Mouse (Mus musculus) stomach, postnatal 0 days (tissue): ENCODE results near the gene Heca. TPM values are rescaled to one million over a fixed set of nuclear protein-coding genes. Genes with fewer than 3 reads are reported as not detected.

Experiments
- ATAC-seq: fragments of 200-750 bp; cut with Nextera tagmentation; 2 replicates; pipeline ENCODE4 v1.8.0; 2017; ENCODE audit not compliant: low FRiP score, low TSS enrichment
- DNase-seq: peaks from one replicate; pipeline ENCODE4 v3.0.0-alpha.2; 2016; ENCODE audit warnings: low spot score
- H3K27ac ChIP-seq: fragments of 300-500 bp; sonication (generic); replicated peaks from 2 replicates; pipeline ENCODE4 v1.5.1; 2014; ENCODE audit warnings: mild to moderate bottlenecking, control low read depth
- H3K27me3 ChIP-seq: fragments of 300-500 bp; sonication (generic); 2 replicates; pipeline ENCODE4 v1.6.1; 2014; ENCODE audit warnings: low read length; ENCODE audit not compliant: control insufficient read depth, insufficient read depth
- H3K36me3 ChIP-seq: fragments of 300-500 bp; sonication (generic); 2 replicates; pipeline ENCODE4 v1.6.1; 2014; ENCODE audit warnings: low read length, mixed read lengths; ENCODE audit not compliant: control insufficient read depth, insufficient read depth
- H3K4me1 ChIP-seq: fragments of 300-500 bp; sonication (generic); replicated peaks from 2 replicates; pipeline ENCODE4 v1.6.1; 2014; ENCODE audit warnings: antibody characterized with exemption; ENCODE audit not compliant: control insufficient read depth, insufficient read depth
- H3K4me2 ChIP-seq: fragments of 300-500 bp; sonication (generic); replicated peaks from 2 replicates; pipeline ENCODE4 v1.6.1; 2014; ENCODE audit warnings: low read depth, mild to moderate bottlenecking, control low read depth, moderate library complexity
- H3K4me3 ChIP-seq: fragments of 300-500 bp; sonication (generic); 2 replicates; pipeline ENCODE4 v1.5.1; 2014; ENCODE audit warnings: low read depth, low read length, control low read depth
- H3K9ac ChIP-seq: fragments of 300-500 bp; sonication (generic); 2 replicates; pipeline ENCODE4 v1.6.1; 2014; ENCODE audit warnings: mild to moderate bottlenecking, low read length, control low read depth, mixed read lengths
- H3K9me3 ChIP-seq: fragments of 300-500 bp; sonication (generic); 2 replicates; pipeline ENCODE4 v1.6.1; 2016; ENCODE audit warnings: low read length; ENCODE audit not compliant: control insufficient read depth
- CTCF ChIP-seq: IDR thresholded peaks from 2 replicates; pipeline ENCODE4 v1.5.1; 2016; ENCODE audit warnings: antibody characterized with exemption, low read depth, mild to moderate bottlenecking, moderate library complexity
- EP300 ChIP-seq: optimal IDR thresholded peaks from 2 replicates; pipeline ENCODE3; 2016; ENCODE audit warnings: antibody characterized with exemption
- WGBS: fragments of 180-500 bp; shearing (Covaris S2); extraction: QIAGEN DNeasy Blood & Tissue Kit; methylation state at CpG from one replicate; pipeline ENCODE4 v1.1.7; 2014; 5-methylcytosine and 5-hydroxymethylcytosine counted together
- polyA plus RNA-seq: library from polyadenylated mRNA; unstranded; fragments of >200 nt; fragmentation: Nextera tagmentation; extraction: Ambion mirVana; gene quantifications from 2 replicates; pipeline ENCODE4 v1.2.1, GENCODE M21; 2015

Gene Heca
- polyA plus RNA-seq, 1 experiment from 2014 or later = 7.2 TPM

DNA sequence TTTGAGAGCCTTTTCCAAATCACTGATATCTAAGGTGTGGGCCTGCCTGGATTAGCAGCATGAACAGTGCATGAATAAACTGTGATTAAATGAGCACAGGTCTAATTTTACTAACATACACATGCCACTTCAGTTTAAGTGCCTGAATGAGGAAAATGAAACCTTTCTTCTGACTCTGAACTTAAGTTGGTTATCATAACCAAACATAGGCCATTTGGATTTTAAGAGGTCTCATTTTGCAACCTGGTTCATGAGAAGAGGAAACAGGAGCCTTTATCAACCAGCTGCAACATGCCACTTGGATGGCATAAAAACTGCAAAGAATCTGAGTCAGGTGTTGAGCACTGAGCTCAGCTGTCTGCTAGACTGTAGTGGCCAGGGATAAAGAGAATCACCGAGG lies 16.7 kb downstream of the Heca start:
- Histone ChIP-seq H3K4me2 (no peak overlapping the region), H3K36me3 (no peaks in the 10 kb centered on the region), H3K4me1 (peaks cover 3% of the 10 kb centered on the region; the same call in 1 of the 2 replicates), H3K9me3 (no peaks in the 10 kb centered on the region), H3K9ac (no peak overlapping the region), H3K27ac (0 out of 2 replicates have a peak overlapping the region, but pooled peaks have one; percentile 61), H3K27me3 (no peaks in the 10 kb centered on the region), H3K4me3 (no peak overlapping the region)
- 42% methylated on average over 1 of the region's 1 CpGs for WGBS
- no peak for TF ChIP-seq CTCF
- TF ChIP-seq EP300 = no peak
- ATAC-seq (no peak), DNase-seq (no peak)

GRCm38 (mm10) chr10:17930445-17931083 lies 17.3 kb downstream of the Heca start:
- Histone ChIP-seq H3K4me3 (no peak overlapping the region), H3K27ac (peak overlapping the region; percentile 61; the same call in 1 of the 2 replicates), H3K9me3 (no peaks in the 10 kb centered on the region), H3K27me3 (no peaks in the 10 kb centered on the region), H3K4me2 (no peak overlapping the region; the same call in 1 of the 2 replicates), H3K9ac (no peak overlapping the region), H3K4me1 (peaks cover 3% of the 10 kb centered on the region; the same call in 1 of the 2 replicates), H3K36me3 (no peaks in the 10 kb centered on the region)
- peak; percentile 57; the same call in 1 of the 2 replicates for ATAC-seq
- WGBS = 12% methylated on average over 6 of the region's 6 CpGs
- DNase-seq = no peak
- TF ChIP-seq EP300 (no peak), CTCF (no peak)

DNA sequence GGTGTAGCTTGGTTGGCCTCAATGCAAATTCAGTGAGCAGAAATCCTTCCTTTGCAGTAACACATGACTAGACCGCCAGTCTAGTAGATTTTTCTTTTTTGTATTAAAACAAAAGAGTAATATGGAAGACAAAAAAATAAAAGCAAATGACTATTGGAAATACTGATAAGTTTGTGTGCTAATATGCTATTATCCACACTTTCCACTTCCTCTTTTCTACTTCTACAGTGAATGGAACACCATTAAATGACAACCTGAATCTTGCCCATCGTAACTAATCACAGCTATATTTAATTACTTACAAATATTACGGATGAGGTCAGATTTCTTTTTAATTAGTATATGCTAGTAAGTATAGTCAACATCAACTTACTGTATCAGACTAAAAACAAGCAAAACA lies 22.7 kb downstream of the Heca start:
- no peaks in the 10 kb centered on the region for H3K27me3 ChIP-seq
- H3K36me3 ChIP-seq = no peaks in the 10 kb centered on the region
- H3K4me2 ChIP-seq = no peak overlapping the region
- H3K9me3 ChIP-seq = no peaks in the 10 kb centered on the region
- H3K9ac ChIP-seq = no peak overlapping the region
- DNase-seq = no peak
- TF ChIP-seq EP300 (no peak), CTCF (no peak)
- H3K4me1 ChIP-seq = 0 out of 2 replicates have a peak, but pooled peaks cover 3% of the 10 kb centered on the region
- H3K27ac ChIP-seq = no peak overlapping the region
- H3K4me3 ChIP-seq = no peak overlapping the region
- WGBS = 80% methylated on average over 3 of the region's 3 CpGs
- ATAC-seq = no peak

- no peak overlapping the region for H3K27ac ChIP-seq
- no peaks in the 10 kb centered on the region for H3K27me3 ChIP-seq
- TF ChIP-seq CTCF (no peak), EP300 (no peak)
- no peaks in the 10 kb centered on the region for H3K4me1 ChIP-seq
- H3K36me3 ChIP-seq = no peaks in the 10 kb centered on the region
- 61% methylated on average over 3 of the region's 3 CpGs for WGBS
- no peak for ATAC-seq
- no peak for DNase-seq
- H3K9me3 ChIP-seq = no peaks in the 10 kb centered on the region
- no peak overlapping the region for H3K4me2 ChIP-seq
- H3K9ac ChIP-seq = no peak overlapping the region
- H3K4me3 ChIP-seq = no peak overlapping the region
Measured at GRCm38 (mm10) chr10:17924166-17924565, 23.7 kb downstream of the Heca start.

DNA sequence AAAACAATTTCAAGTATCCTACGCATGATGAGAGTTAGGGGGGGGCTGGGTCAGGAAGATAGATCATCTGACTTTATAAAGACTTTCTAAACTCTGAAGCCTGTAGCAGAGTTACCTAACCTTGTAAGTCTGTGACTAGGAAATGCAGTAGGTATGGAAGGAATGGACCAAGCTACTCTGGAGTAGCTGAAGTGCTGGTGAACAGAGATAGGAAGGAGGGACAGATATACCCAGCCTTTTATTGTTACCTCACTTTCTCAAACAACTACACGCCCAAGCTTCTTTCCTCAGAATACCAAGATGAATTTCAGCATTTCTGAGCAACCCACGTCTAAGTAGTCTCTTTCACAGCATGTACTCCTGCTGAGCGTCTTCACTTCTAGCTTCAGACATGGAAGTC lies 26.5 kb downstream of the Heca start:
- DNase-seq (no peak), ATAC-seq (no peak)
- H3K36me3 ChIP-seq = no peaks in the 10 kb centered on the region
- TF ChIP-seq EP300 (no peak), CTCF (no peak)
- WGBS = 79% methylated on average over 4 of the region's 4 CpGs
- no peak overlapping the region for H3K4me3 ChIP-seq
- no peak overlapping the region for H3K9ac ChIP-seq
- H3K27me3 ChIP-seq = no peaks in the 10 kb centered on the region
- no peaks in the 10 kb centered on the region for H3K4me1 ChIP-seq
- no peaks in the 10 kb centered on the region for H3K9me3 ChIP-seq
- no peak overlapping the region for H3K27ac ChIP-seq
- no peak overlapping the region for H3K4me2 ChIP-seq

GRCm38 (mm10) chr10:17919971-17920370 lies 27.9 kb downstream of the Heca start:
- no peak for TF ChIP-seq EP300
- no peak for TF ChIP-seq CTCF
- Histone ChIP-seq H3K9me3 (no peaks in the 10 kb centered on the region), H3K36me3 (peaks cover 5% of the 10 kb centered on the region; the same call in 1 of the 2 replicates), H3K4me1 (no peaks in the 10 kb centered on the region), H3K27me3 (no peaks in the 10 kb centered on the region), H3K4me3 (no peak overlapping the region), H3K4me2 (no peak overlapping the region), H3K9ac (no peak overlapping the region), H3K27ac (no peak overlapping the region)
- no peak for DNase-seq
- 40% methylated on average over 5 of the region's 5 CpGs for WGBS
- no peak for ATAC-seq
